Mouse (Mus musculus) retina, embryonic 14.5 days (tissue): ENCODE results near the gene Fbxl17.
A peak's percentile ranks its signal among the peaks of the same experiment; 100 is the strongest.

ENCODE experiments used
- DNase-seq: peaks from one replicate; pipeline ENCODE4 v3.0.0-alpha.2; 2015; ENCODE audit warnings: low spot score

The Fbxl17 gene

DNA sequence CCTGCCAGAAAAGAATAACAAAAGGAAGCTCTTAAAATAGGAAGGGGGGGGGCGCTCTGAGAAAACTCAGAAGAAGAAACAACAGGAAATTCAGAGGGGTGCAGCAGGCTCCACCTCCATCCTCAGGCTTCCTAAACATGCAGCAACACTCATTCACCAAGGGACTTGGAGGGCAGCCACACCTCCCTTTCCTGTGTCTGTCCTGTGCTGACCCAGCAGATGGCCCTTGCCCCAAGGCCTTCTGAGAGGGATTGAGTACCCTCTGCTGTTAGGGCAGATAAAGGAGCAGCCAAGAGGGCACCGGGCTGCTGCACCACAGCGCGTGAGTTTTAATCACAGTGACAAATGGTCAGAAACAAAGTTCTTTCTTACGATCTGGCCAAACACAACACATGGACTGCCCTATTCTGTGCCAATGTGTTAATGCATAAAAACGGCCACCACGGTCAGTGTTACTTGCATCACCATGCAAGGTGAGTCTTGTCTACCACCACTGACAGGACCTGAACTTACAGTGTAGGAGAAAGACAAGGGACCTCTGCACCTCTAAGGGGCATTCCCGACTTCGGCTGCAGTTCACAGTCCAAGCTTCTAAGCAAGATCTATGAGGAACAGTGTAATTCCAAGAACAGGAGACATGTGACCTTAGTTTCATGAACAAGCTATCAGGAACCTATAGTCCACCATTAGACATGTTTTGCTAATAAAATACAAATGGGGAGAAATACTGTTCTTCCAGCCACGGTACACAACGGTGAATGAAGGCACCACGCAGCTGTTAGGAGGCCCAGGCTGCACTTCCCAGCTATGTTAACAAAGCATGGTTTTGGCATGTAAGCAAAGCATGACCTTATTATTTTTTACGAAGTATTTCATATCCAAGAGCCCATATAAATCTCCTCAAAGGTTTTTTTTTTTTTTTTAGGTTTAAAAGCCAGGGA, 96.8 kb downstream of the Fbxl17 start:
- DNase-seq: no peak

DNA sequence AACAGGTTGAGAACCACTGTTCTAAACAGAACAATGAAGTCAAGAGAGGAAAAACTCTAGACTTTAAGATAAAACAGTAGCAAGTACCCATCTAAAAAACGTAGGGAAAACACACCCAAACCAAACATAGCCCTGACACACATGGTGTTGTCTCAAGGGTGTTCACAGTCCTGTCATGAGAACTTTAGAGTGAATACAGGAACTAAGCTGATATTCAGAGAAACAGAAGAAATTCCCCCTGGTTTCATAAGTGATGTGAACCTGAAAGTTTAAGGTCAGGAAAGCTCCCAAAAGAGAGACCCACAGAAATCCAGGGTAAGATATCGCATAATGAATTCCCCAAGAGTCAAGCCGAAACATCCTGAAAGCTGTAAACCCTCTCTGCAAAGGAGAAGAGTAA, 97.6 kb downstream of the Fbxl17 start:
- DNase-seq: no peak

DNA sequence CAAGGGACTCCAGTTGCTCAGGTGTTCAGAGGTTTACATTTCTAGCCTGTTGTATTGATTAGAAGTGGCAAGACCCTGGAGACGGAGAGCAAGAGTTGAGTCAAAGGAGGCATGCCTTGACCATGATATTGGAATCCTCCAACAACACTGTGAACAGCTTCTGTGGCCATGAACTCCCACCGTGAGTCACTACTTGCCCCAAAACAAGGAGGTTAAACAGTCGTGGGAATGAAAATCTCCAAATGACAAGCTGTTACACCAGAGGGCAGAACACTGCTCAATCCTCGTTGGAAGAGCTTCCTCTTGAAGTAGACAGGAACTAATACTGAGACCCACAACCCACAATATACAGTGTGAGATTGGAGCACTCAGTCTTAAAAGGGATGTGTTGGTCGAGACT, 99.2 kb downstream of the Fbxl17 start:
- no peak for DNase-seq

DNA sequence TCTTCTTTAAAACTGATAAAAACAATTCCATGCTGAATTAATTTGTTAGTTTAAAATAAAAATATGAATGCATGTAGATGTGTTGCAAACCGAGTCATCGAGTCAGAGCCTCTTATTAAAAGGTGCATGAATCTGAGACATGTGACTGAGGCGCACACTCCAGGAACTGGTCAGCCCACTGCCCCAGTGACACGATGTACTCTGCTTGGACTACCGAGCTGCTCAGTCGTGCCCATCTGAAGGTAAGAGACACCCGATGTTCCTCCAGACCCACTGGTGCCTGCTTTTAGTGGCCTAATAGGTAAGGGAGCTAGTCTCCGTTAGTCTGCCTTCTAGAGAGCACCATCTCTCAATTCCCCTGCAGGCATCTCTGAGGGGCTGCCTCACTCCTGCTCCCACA, 100.0 kb downstream of the Fbxl17 start:
- DNase-seq: no peak

DNA sequence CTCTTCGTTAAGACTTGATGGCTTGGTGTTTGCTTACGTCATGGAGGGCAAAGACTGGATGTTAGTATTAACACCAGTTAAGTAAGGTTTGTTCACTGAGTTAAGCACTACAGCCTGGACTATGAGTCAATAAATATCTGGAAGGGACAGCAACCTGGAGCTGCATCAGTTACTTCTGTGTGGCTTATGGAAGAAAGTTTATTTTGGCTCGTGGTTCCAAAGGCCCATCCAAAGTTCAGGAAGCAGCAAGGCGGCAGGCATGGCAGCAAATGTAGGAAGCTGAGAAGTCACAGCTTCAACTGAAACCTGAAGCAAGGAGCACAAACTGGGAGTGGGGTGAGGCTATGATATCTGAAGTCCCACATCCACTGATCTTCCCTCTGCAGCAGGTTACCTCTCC, 108.3 kb downstream of the Fbxl17 start:
- DNase-seq: no peak

DNA sequence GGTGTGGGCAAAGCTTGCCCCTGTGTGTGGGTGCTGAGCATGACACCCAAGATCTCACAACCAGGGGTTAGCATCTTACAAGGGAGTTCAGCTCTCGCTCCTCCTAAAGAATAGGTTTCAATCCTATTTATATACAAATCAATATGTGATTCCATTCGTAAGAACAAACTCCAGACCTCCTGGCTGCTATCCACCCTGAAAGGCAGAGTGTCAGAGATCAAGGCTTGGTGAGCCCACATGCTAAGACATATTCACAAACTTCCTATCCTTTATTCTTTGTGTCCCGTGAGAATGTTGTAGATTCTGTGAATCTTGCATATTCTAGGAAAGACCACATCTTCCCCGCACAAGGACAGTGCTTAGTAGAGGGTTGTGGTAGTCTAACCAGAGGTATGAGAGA, 108.9 kb downstream of the Fbxl17 start:
- DNase-seq: no peak

DNA sequence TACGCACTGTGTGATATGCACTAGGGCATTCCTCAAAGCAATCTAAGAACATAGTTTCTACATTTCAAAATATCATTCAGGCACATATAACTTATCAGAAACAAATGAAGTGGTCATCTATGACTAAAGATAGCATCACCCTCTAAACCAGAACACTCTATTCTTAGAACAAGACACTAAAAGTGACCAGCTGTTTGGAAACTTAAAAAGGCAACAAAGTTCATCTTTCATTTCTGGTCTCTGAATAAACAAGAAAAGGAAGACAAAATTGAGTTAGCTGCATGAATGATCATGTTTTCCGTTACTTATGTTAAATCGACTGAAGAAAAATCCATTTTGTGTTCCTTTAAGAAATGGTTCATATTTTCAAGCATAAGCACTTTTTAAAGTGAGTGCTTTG, 128.8 kb downstream of the Fbxl17 start:
- DNase-seq: no peak

DNA sequence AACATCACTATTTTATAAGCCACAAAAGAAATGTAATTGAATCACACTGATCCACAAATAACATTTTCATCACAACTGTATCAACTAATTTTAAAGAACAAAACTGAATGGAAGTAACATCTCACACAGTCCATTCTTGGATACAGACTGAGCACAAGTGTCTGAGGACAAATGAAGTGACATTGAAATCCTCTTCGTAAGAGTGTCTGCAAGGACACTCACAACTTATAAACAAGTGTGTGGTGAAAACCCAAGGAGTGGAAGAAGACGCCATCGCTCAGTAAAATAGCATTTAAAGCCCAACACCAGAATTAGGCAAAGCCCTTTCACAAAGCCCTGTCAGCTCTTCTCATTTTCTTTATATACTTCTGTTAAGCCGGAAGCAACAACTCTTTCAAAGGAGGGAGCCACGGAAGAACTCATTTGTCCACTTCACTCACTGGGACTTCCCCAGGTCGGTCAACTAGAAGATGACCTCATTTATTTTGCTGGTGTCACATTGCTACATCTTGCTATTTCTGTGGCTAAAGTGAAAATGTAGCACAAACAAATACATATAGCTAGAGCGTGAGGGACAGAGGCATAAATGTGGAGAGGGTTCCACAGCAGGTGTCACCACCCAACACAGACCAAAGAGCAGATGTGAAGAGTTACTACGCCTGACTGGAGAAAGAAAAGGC, 130.0 kb downstream of the Fbxl17 start:
- DNase-seq: no peak

DNA sequence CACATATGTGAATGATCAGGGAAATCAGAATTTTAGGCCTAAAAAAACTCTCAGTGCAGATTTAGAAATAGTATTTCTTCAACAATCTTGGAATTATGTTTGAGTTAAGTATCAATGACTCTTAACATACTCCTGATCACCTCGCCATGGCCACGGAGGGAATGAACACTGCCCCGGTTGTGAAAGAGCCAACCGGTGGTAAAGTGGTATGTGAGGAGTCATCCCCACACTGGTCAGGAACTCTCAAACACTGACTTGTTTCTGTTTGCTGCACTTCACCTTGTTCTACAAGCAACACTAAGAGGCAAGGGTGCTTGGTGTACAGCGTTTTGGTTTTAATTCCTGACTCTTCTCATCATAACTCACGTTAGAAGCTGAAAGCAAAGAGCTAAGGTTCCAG, 132.3 kb downstream of the Fbxl17 start:
- DNase-seq: no peak

DNA sequence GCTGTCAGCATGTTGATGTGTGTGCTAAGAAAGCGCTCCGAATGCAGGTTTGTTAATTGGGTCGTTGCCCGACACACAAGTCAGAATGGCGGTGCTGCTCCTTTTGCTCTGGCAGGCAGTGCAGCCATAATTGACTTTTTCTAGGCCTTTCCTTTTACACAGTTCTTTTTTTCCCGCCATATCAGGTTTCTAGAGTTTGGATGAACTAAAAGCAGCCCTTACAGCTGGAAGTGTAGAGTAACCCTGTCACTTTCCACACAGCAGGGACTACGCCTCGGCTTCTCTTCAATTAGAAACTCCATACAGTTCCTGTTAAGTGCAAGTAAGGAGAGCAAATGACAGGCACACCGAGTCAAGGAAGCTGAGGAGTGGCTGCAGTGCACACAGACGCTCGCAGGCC, 133.8 kb downstream of the Fbxl17 start:
- peak; percentile 39 for DNase-seq

DNA sequence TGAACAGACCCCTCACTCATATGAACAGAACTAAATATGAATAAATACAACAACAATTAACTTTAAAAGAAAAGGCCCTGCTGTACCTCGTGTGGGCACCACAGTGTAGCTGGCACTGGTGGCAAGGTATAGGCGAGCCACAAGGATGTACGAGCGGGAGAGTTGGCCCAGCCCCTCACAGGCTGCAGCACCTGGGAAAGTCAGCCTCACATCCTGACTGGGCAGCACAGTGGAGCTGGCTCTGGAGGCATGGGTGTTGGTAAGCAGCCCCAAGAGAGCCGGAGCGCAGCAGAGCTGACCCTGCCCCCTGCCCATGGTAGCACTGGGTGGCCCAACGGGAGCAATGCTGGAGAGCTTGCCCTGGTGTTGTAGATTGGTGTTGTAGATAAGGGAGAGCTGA, 135.2 kb downstream of the Fbxl17 start:
- DNase-seq: no peak

DNA sequence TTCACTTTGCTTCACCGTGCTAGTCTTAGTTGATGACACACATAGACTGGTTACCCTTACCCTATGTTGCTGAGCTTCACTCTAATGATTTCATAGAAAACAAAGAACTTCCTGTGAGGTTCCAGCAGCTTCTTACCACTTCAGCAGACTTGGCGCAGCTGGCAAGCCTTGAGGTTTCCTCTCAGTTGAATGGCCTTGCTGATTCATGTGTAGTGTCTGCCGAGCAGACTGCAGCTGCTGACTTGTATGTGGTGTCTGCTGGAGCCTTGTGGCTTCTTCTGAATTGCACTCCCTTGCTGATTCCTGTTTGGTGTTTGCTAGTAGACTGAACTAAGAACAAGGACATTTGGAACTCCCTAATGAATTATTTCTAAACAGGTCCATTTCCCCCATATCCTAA, 137.6 kb downstream of the Fbxl17 start:
- DNase-seq: no peak

DNA sequence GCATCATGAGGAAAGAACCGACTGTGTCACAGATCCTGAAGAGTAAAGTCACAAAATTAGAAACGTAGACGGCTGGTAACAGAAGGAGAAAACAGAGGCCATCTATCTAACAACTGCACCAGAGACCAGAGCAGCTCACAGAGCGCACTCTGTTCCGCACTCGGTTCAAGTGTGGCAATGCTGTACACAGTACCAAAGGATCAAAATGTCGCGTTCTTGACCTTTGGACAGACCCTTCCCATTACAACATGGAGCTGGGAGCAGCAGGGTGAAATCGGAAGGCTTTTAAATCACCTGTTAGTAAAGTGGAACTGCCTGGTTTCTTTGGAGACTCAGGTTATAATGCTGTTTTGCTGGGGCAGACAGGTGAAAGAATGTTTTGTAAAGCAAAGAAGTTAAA, 138.1 kb downstream of the Fbxl17 start:
- DNase-seq: no peak

DNA sequence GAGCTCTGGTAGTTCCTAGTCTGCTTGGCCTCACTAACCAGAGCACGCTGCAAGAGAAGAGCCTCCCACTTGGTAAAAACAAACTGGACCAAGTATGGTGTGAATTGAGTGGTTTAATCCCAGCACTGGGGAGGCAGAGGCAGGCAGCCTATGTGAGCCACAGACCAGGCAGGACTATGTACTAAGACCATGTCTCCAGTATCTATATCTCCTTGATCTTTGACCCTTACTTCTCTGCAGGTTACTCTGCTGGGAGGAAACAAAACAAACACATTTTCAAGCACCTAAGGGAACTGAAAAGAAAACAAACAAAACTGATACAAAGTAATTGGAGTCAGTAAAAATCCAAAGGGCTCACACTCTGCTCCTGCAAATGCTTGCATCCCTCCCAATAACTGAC, 141.0 kb downstream of the Fbxl17 start:
- no peak for DNase-seq

DNA sequence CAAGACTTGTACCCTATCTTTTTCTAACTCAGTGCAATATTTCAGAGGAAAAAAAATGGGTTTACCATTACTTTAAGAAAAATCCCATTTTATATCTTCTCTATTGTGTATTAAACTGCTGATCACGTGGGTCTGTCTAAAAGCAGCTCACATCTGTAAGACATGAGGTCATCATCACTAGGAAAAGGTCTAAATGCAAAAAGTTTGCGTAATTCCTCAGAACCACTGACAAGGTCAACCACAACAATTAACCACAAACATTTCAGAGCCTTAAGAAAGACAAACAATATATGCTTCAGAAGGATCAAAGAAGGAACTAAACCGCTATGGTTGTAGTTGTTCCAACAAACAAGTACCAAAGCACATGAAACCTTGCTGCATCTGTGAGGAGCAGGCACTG, 143.6 kb downstream of the Fbxl17 start:
- DNase-seq: no peak

DNA sequence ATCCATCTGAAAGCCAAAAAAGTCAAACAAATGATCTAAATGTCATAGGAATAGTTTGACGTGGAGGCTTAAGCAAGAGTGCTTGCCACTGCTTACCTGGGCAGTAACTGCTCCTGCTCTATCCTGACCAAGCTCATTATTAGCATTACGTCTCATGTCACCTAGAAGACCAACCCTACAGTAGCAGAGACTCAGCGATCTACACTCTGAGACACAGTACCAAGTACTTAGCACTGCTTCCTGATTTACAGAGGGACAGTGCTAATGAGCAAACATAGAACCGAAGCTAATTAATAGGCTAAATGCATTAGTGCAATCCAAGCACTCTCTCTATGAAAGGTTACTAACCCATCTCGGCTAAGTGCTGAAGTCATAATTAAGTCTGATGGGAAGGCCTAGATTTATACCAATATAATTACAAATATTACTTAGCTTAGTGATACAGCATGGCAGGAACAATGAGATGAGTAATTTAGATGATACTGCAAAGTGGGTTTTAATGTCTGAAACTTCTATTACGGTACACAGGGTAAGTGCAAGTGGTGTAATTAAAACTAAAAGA, 147.1 kb downstream of the Fbxl17 start:
- DNase-seq: no peak

DNA sequence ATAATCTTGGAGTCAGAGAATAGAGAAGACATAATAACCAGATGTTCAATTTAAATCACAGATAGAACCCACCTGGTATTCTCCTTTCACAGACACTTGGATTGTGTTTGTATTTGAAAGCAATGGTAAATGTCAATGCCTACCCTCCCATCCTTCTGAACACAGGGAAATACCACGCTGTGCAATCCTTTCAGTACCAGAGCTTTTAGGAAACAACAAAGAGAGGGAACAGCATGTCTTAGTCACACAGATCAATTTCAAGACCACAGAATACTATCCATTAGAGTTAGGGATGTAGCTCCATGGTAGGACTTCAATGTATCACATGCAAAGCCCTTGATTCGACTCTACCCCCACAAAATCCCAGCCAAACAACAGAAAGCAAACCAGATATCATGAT, 148.1 kb downstream of the Fbxl17 start:
- DNase-seq: no peak

DNA sequence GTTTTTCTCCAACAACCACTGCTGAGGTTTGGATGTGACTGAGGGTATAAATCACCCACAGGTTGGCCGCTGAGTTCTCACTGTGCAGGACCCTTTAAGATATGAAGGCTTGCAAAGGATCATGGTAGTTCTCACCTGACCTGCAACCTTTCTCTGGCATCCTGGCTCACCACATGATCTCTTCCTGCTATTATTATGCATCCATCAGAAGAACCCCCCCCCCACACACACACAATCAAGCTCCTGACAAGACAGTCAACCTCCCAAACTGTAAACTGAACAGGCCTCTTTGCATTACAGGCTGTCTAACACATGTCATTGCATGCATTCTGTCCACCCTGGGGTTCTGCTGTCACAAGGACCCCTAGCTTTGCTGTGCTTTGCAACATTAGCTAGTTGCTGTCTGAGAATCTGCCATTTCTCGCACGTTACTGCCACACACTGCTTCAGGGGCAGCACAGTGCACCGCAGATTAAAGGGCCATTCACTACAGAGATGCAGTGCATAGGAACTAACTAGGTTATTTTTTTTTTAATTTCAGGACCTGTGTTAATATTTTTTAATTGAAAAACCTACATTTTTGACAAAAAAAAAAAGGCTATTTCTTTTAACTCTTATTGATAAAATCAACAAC, 148.8 kb downstream of the Fbxl17 start:
- DNase-seq: no peak

DNA sequence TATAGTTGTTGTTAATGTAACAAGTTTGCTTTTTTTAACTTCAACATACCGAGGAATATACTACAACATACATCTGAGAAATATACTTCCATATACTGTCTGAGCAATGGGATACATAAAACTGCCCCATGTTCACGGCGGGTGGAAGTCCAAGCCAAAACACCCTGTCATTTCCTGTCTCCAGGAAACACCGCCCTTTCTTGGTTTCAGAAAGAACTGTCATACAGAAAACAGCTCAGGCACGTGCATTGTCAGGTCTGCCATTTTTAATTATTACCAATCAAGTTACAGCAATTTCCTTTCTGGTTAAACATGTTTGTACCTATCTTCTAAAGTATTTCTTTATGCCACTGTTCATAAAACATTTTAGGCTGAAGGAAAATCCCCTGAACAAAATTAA, 155.7 kb downstream of the Fbxl17 start:
- no peak for DNase-seq

DNA sequence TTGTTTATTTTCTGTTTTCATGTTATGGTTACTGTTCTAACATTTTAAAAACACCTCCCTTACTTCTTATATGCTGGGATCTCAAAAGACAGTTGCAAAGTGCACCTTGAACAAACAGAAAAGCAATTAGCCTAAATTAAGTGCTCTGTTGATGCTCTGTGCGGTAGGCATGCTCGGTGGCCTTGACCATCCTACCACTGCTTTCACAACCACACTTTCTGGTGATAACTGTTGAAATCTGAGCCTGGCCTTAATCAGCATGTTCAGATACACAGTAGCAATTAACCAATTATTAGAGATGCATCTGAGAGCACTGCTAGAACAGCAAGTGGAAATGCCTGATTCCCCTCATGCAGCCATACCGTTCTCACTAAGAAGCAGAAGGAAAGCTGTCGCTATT, 156.7 kb downstream of the Fbxl17 start:
- no peak for DNase-seq

DNA sequence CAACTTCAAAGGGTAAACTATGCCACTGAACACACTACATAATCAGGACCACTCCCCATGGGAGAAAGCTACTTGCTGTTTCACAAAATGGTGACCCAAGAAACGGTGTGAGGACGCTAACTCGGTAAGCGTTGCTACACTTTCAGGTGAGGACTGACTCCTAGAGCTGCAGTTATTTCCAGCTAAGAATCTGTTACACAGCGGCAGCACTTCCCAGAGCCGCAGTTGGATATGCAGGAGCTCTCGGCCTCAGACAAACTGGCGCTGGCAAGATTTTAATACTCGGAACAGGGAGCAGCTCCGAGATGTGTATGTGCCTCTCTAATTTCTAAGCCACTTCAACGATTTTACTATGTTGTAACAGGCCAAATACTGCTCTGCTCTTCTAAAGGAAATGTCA, 157.4 kb downstream of the Fbxl17 start:
- no peak for DNase-seq

DNA sequence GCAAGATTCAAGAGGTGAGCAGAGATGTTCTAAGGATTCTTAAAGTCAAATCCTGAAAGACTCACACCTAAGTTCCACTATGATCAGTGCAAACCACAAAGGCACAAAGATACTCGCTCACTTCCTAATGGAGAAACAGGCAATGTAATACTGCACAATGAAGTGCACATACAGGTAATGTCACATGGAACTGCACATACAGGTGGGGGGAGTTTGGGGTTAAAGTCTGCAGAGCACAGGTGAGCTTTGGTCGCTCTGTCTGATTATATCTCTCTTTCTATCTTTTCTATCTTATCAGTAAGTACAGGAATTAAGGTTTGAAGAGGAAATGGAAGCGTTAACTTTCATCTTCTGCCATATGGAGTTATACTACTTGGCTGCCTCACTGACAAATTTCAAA, 158.6 kb downstream of the Fbxl17 start:
- no peak for DNase-seq

DNA sequence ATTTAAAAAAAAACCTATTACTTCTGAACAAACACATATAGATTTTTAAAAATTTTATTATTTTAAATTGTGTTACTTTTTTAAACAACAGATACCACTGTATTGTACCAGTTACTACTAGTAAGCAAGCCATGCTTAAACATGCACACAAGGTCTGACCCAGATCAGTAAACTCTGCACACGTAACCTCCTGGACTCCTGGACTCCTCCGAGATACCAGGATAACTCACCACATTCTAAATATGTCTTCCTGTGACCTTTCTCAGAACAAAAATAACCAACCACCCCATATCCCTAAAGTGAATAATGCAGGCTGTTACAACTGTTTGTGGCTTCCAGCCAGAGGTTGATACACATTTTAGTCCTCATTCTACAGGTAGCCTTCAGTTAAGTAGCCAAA, 170.9 kb downstream of the Fbxl17 start:
- no peak for DNase-seq
